Mouse (Mus musculus): ENCODE results near the gene Nudt16l1. TPM values are rescaled to one million over a fixed set of nuclear protein-coding genes. Genes with fewer than 3 reads are reported as not detected.

Nudt16l1 gene
- total and polyA plus RNA-seq, 2 experiments from 2014 or later: 44.0 to 101 TPM

DNA sequence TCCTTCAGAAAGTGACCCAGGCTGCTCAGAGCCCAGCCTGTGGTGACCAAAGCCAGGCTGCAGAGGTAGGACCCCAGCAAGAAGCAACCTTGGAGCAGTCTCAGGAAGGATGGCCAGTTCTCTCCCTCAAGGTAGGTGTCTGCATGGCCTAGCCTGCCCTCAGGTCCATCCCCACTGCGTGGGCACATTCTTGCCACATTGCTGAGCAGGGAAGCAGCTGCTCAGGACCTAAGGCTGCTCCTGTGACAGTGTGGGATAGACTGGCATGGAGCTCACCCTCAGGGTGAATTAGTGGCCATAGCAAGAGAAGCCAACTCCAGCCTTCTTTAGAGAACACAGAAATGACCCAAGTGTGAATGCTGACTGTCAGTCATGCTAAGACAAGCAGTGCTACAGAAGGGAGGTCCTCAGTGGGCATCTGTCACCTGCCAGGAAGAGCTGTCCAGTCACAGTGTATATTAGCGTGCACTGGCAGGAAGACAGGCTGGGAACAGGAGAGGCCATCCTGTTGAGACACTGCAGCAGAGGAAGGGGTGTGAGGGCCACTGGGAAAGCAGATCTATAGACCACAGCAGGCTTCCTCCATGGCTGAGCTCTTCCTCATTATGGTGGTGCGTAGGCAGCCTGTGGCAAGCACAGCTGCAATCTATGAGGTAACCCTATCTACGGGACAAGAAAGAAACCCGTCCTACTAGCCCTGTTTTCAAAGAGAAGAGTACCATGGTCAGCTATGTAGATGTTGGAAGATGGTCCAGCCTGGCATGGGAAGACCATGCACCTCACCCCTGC is 30.7 kb downstream of the Nudt16l1 start:
- 73% methylated on average over 5 of the region's 5 CpGs for WGBS
- ATAC-seq (ENCODE audit: insufficient read depth, low read depth): no peak
- no peak for TF ChIP-seq CTCF (IDR thresholded peaks at IDR 0.05; ENCODE audit: low read depth)
- no peak for TF ChIP-seq EP300 (IDR thresholded peaks at IDR 0.05; ENCODE audit: low read depth)

DNA sequence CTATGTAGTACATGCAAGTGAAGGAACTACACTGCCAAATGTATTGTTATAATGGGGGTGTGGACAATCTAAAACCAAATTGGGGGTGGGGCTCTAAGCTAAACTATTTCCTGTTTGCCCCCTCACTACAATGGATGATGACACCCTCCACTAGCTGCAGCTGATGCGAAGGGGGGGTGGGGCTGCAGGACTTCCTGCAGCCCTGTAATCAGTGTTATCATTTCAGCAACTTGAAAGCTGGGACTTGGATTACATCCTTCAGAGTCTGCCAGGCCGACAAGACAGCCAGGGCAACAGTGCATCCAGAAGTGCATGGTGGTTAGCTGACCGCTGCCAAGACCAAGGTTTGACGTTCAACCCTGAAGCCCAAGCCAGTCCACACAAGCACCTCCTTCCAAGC is 33.1 kb downstream of the Nudt16l1 start:
- H3K27me3 ChIP-seq (ENCODE audit: control insufficient read depth, insufficient read depth, low read length): no peaks in the 10 kb centered on the region
- TF ChIP-seq CTCF (IDR thresholded peaks at IDR 0.05; ENCODE audit: low read depth) (no peak), EP300 (IDR thresholded peaks at IDR 0.05; ENCODE audit: low read depth) (peak; percentile 78)
- no peak overlapping the region for H3K4me3 ChIP-seq (ENCODE audit: low read depth, low read length)
- H3K36me3 ChIP-seq (replicated peaks; ENCODE audit: control insufficient read depth, insufficient read depth, low read length): no peaks in the 10 kb centered on the region
- H3K9me3 ChIP-seq (replicated peaks; ENCODE audit: control insufficient read depth, low read length): no peaks in the 10 kb centered on the region
- H3K4me2 ChIP-seq (ENCODE audit: low read depth, low read length): no peak overlapping the region
- ATAC-seq (ENCODE audit: insufficient read depth, low read depth) (peak; percentile 75), DNase-seq (ENCODE audit: low spot score) (peak; percentile 31)
- peak overlapping the region; percentile 65 for H3K27ac ChIP-seq (ENCODE audit: low read depth)
- WGBS: 41% methylated on average over 4 of the region's 4 CpGs
- peaks cover 4% of the 10 kb centered on the region; the same call in 1 of the 2 replicates for H3K4me1 ChIP-seq (ENCODE audit: control insufficient read depth, insufficient read depth)
- no peak overlapping the region for H3K9ac ChIP-seq (replicated peaks; ENCODE audit: low read depth, low read length)

More for the DNA sequence above, 30.7 kb downstream of the Nudt16l1 start:
- no peaks in the 10 kb centered on the region for H3K9me3 ChIP-seq (replicated peaks; ENCODE audit: control insufficient read depth, low read length)
- no peak for DNase-seq (ENCODE audit: low spot score)
- no peak overlapping the region for H3K4me3 ChIP-seq (ENCODE audit: low read depth, low read length)
- peaks cover 11% of the 10 kb centered on the region for H3K4me1 ChIP-seq (ENCODE audit: control insufficient read depth, insufficient read depth)
- no peaks in the 10 kb centered on the region for H3K36me3 ChIP-seq (replicated peaks; ENCODE audit: control insufficient read depth, insufficient read depth, low read length)
- H3K4me2 ChIP-seq (ENCODE audit: low read depth, low read length): no peak overlapping the region
- no peak overlapping the region for H3K9ac ChIP-seq (replicated peaks; ENCODE audit: low read depth, low read length)
- H3K27ac ChIP-seq (ENCODE audit: low read depth): no peak overlapping the region
- H3K27me3 ChIP-seq (ENCODE audit: control insufficient read depth, insufficient read depth, low read length): no peaks in the 10 kb centered on the region

DNA sequence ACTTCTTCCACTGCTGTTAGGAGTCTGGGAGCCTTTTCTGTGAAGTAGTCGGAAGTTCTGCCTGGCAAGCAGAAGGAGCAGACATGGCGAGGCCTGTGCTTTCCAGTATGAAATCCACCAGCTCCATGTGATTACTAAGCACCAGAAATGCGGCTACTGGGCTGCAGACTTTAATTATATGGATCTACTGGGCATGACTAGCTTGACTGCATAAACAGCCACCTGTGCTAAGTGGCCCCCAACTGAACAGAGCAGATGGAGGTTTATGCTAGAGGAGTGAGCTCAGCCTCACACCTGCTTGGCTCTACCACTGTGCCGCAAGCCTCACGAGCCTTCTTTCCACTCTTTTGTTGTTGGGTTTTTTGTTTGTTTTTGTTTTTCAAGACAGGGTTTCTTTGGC is 36.0 kb downstream of the Nudt16l1 start:
- ATAC-seq (ENCODE audit: insufficient read depth, low read depth): no peak
- no peak for DNase-seq (ENCODE audit: low spot score)
- Histone ChIP-seq H3K4me2 (ENCODE audit: low read depth, low read length) (no peak overlapping the region), H3K36me3 (replicated peaks; ENCODE audit: control insufficient read depth, insufficient read depth, low read length) (no peaks in the 10 kb centered on the region), H3K27me3 (ENCODE audit: control insufficient read depth, insufficient read depth, low read length) (no peaks in the 10 kb centered on the region), H3K9me3 (replicated peaks; ENCODE audit: control insufficient read depth, low read length) (no peaks in the 10 kb centered on the region), H3K4me1 (ENCODE audit: control insufficient read depth, insufficient read depth) (peaks cover 11% of the 10 kb centered on the region), H3K9ac (replicated peaks; ENCODE audit: low read depth, low read length) (no peak overlapping the region), H3K27ac (ENCODE audit: low read depth) (no peak overlapping the region), H3K4me3 (ENCODE audit: low read depth, low read length) (no peak overlapping the region)
- WGBS: 87% methylated on average over 5 of the region's 5 CpGs
- TF ChIP-seq CTCF (IDR thresholded peaks at IDR 0.05; ENCODE audit: low read depth) (no peak), EP300 (IDR thresholded peaks at IDR 0.05; ENCODE audit: low read depth) (no peak)

DNA sequence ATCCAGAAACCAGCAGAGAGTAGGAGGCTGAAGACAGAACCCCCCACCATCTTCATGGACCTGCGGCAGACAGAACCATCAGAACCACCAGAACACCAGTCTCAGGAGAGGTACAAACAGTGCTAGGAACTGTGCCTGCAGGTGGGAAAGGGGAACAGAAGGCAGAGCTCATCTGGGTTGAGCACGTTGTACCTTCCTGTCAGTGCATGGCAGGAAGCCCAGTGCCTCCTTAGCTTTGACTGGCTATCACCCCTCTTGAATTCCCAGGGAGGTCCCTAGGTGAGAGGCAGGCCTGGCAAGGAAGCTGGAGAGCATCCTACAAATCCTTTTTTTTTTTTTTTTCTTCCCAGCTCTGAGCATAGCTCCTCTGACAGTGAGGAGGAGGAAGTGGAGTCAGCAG is 37.6 kb downstream of the Nudt16l1 start:
- DNase-seq (ENCODE audit: low spot score) (no peak), ATAC-seq (ENCODE audit: insufficient read depth, low read depth) (no peak)
- H3K9me3 ChIP-seq (replicated peaks; ENCODE audit: control insufficient read depth, low read length): no peaks in the 10 kb centered on the region
- H3K36me3 ChIP-seq (replicated peaks; ENCODE audit: control insufficient read depth, insufficient read depth, low read length): no peaks in the 10 kb centered on the region
- H3K4me1 ChIP-seq (ENCODE audit: control insufficient read depth, insufficient read depth): peaks cover 11% of the 10 kb centered on the region
- WGBS: 53% methylated on average over 2 of the region's 2 CpGs
- H3K27me3 ChIP-seq (ENCODE audit: control insufficient read depth, insufficient read depth, low read length): no peaks in the 10 kb centered on the region
- no peak overlapping the region for H3K9ac ChIP-seq (replicated peaks; ENCODE audit: low read depth, low read length)
- no peak overlapping the region for H3K4me2 ChIP-seq (ENCODE audit: low read depth, low read length)
- H3K4me3 ChIP-seq (ENCODE audit: low read depth, low read length): no peak overlapping the region
- H3K27ac ChIP-seq (ENCODE audit: low read depth): no peak overlapping the region
- TF ChIP-seq EP300 (IDR thresholded peaks at IDR 0.05; ENCODE audit: low read depth) (no peak), CTCF (IDR thresholded peaks at IDR 0.05; ENCODE audit: low read depth) (no peak)

DNA sequence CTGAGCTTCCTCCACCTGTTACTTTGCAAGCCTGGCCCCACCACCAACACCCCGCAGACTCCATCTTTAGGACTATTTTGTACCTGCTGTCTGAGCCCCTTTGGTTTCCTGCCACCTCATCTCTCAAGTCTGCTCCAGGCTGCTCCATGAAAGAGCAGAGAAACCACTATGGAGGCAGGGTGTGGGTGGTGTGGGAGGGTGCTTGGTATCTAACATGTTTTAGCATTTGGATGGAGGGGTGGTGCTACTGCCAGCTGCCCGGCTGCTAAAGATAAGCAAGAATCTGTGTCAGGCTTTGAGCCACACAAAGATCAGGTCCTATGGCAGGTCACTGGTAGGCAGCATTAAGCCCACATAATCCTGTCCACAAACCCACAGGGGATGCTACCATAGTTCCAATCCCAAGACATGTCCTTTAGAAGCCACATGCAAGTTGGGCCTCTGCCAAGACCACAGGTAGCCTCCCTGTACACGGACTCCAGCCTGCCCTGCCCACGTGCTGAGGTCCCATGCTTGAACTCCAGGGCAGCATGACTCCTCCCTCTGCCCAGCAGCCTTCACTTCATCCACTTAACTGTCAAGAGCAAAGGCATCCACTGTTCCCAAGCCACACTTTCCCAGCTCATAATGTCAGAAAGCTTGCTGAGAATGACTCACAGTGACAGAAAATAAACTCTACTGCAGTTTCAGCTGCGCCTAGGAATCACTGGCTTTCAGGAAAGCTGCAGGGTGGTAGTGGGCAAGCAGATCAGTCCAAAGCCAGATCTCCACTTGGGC is 39.9 kb downstream of the Nudt16l1 start:
- TF ChIP-seq EP300 (IDR thresholded peaks at IDR 0.05; ENCODE audit: low read depth) (no peak), CTCF (IDR thresholded peaks at IDR 0.05; ENCODE audit: low read depth) (no peak)
- Histone ChIP-seq H3K4me2 (ENCODE audit: low read depth, low read length) (no peak overlapping the region), H3K27me3 (ENCODE audit: control insufficient read depth, insufficient read depth, low read length) (no peaks in the 10 kb centered on the region), H3K9ac (replicated peaks; ENCODE audit: low read depth, low read length) (no peak overlapping the region), H3K4me3 (ENCODE audit: low read depth, low read length) (no peak overlapping the region), H3K36me3 (replicated peaks; ENCODE audit: control insufficient read depth, insufficient read depth, low read length) (no peaks in the 10 kb centered on the region), H3K4me1 (ENCODE audit: control insufficient read depth, insufficient read depth) (peaks cover 7% of the 10 kb centered on the region; the same call in 1 of the 2 replicates), H3K27ac (ENCODE audit: low read depth) (peak overlapping the region; percentile 50), H3K9me3 (replicated peaks; ENCODE audit: control insufficient read depth, low read length) (no peaks in the 10 kb centered on the region)
- 27% methylated on average over 5 of the region's 5 CpGs for WGBS
- ATAC-seq (ENCODE audit: insufficient read depth, low read depth): peak; percentile 89
- DNase-seq (ENCODE audit: low spot score): peak; percentile 61
